ENCODE assay signal across 1 mouse cellular context in genomic region chr10:79738259-79738658, GRCm38 (mm10).
TF ChIP-seq lines count a peak whose summit lies in the region.

No protein-coding gene starts in this region.

TF ChIP-seq in MEL, 35 proteins besides CTCF, POLR2A, EP300 and RAD21 (continued from another document):
- no peak for TF ChIP-seq BHLHE40 (IDR thresholded peaks at IDR 0.05; ENCODE audit: borderline replicate concordance, low read depth, low read length)
